Mouse (Mus musculus) intestine, embryonic 14.5 days (tissue): ENCODE data around the gene Mapk12. TPM values are rescaled to one million over a fixed set of nuclear protein-coding genes. Genes with fewer than 3 reads are reported as not detected.
A peak's percentile ranks its signal among the peaks of the same experiment; 100 is the strongest.

Source experiments
- ATAC-seq: fragments of 200-750 bp; cut with Nextera tagmentation; replicated peaks from 2 replicates; pipeline ENCODE4 v1.8.0; 2017; ENCODE audit warnings: low read depth, moderate number of reproducible peaks, moderate TSS enrichment, moderate library complexity; ENCODE audit not compliant: low FRiP score, low TSS enrichment
- DNase-seq: peaks from one replicate; pipeline ENCODE4 v3.0.0-alpha.2; 2018; ENCODE audit warnings: low spot score
- H3K27ac ChIP-seq: fragments of 300-500 bp; sonication (generic); 2 replicates; pipeline ENCODE4 v1.5.1; 2014; ENCODE audit warnings: low read depth, mild to moderate bottlenecking, control low read depth
- H3K27me3 ChIP-seq: fragments of 300-500 bp; sonication (generic); replicated peaks from 2 replicates; pipeline ENCODE4 v1.6.1; 2014; ENCODE audit warnings: low read length, control low read depth; ENCODE audit not compliant: control insufficient read depth, insufficient read depth
- H3K36me3 ChIP-seq: fragments of 300-500 bp; sonication (generic); 2 replicates; pipeline ENCODE4 v1.6.1; 2014; ENCODE audit warnings: low read length, control low read depth; ENCODE audit not compliant: control insufficient read depth, insufficient read depth
- H3K4me1 ChIP-seq: fragments of 300-500 bp; sonication (generic); replicated peaks from 2 replicates; pipeline ENCODE4 v1.6.1; 2014; ENCODE audit warnings: low read length, control low read depth, mixed read lengths; ENCODE audit not compliant: control insufficient read depth, insufficient read depth
- H3K4me2 ChIP-seq: fragments of 300-500 bp; sonication (generic); 2 replicates; pipeline ENCODE4 v1.6.1; 2014; ENCODE audit warnings: low read length
- H3K4me3 ChIP-seq: fragments of 300-500 bp; sonication (generic); 2 replicates; pipeline ENCODE4 v1.5.1; 2014; ENCODE audit warnings: low read depth, low read length, control low read depth, mixed read lengths
- H3K9ac ChIP-seq: fragments of 300-500 bp; sonication (generic); 2 replicates; pipeline ENCODE4 v1.6.1; 2014; ENCODE audit warnings: mild to moderate bottlenecking, low read length
- H3K9me3 ChIP-seq: fragments of 300-500 bp; sonication (generic); 2 replicates; pipeline ENCODE4 v1.6.1; 2016; ENCODE audit warnings: low read length, control low read depth; ENCODE audit not compliant: control insufficient read depth
- WGBS: fragments of 180-500 bp; shearing (Covaris S2); extraction: QIAGEN DNeasy Blood & Tissue Kit; methylation state at CpG from one replicate; pipeline ENCODE4 v1.1.7; 2014; 5-methylcytosine and 5-hydroxymethylcytosine counted together
- polyA plus RNA-seq: library from polyadenylated mRNA; unstranded; fragments of >200 nt; fragmentation: Nextera tagmentation; extraction: Ambion mirVana; gene quantifications from 2 replicates; pipeline ENCODE4 v1.2.1, GENCODE M21; 2014

Mapk12 gene
- polyA plus RNA-seq, 1 experiment from 2014 or later = 4.5 TPM

GRCm38 (mm10) chr15:89179630-89179964 is 39.1 kb upstream of the Mapk12 start:
- no peak for ATAC-seq

GRCm38 (mm10) chr15:89178954-89179629 is 38.6 kb upstream of the Mapk12 start:
- H3K4me3 ChIP-seq = peak overlapping the region; percentile 72
- H3K27me3 ChIP-seq = no peaks in the 10 kb centered on the region
- H3K27ac ChIP-seq = peak overlapping the region; percentile 88
- DNase-seq (peak; percentile 86), ATAC-seq (peak; percentile 66)
- H3K4me2 ChIP-seq = peak overlapping the region; percentile 63
- 2% methylated on average over 16 of the region's 16 CpGs for WGBS
- H3K4me1 ChIP-seq = peaks cover 59% of the 10 kb centered on the region
- H3K9ac ChIP-seq = peak overlapping the region; percentile 76
- no peaks in the 10 kb centered on the region for H3K36me3 ChIP-seq
- no peaks in the 10 kb centered on the region for H3K9me3 ChIP-seq

More at GRCm38 (mm10) chr15:89179630-89179964, 39.1 kb upstream of the Mapk12 start:
- Histone ChIP-seq H3K9ac (peak overlapping the region; percentile 76), H3K9me3 (no peaks in the 10 kb centered on the region), H3K4me2 (peak overlapping the region; percentile 63), H3K27me3 (no peaks in the 10 kb centered on the region), H3K4me3 (peak overlapping the region; percentile 72), H3K4me1 (peaks cover 54% of the 10 kb centered on the region), H3K27ac (peak overlapping the region; percentile 88), H3K36me3 (no peaks in the 10 kb centered on the region)
- 4% methylated on average over 6 of the region's 6 CpGs for WGBS
- peak; percentile 62 for DNase-seq

GRCm38 (mm10) chr15:89178260-89178860 is 37.9 kb upstream of the Mapk12 start:
- no peaks in the 10 kb centered on the region for H3K27me3 ChIP-seq
- H3K4me2 ChIP-seq = peak overlapping the region; percentile 63
- H3K9ac ChIP-seq = peak overlapping the region; percentile 76; the same call in 1 of the 2 replicates
- DNase-seq (no peak), ATAC-seq (no peak)
- peak overlapping the region; percentile 72 for H3K4me3 ChIP-seq
- H3K9me3 ChIP-seq = no peaks in the 10 kb centered on the region
- H3K27ac ChIP-seq = peak overlapping the region; percentile 88
- H3K4me1 ChIP-seq = peaks cover 62% of the 10 kb centered on the region
- WGBS = 68% methylated on average over 7 of the region's 7 CpGs
- no peaks in the 10 kb centered on the region for H3K36me3 ChIP-seq

- peaks cover 61% of the 10 kb centered on the region for H3K4me1 ChIP-seq
- peak overlapping the region; percentile 64 for H3K27ac ChIP-seq
- H3K36me3 ChIP-seq = no peaks in the 10 kb centered on the region
- no peaks in the 10 kb centered on the region for H3K9me3 ChIP-seq
- ATAC-seq = no peak
- 65% methylated on average over 4 of the region's 4 CpGs for WGBS
- H3K4me2 ChIP-seq = peak overlapping the region; percentile 63
- H3K27me3 ChIP-seq = no peaks in the 10 kb centered on the region
- no peak for DNase-seq
- no peak overlapping the region for H3K4me3 ChIP-seq
- no peak overlapping the region; the same call in 1 of the 2 replicates for H3K9ac ChIP-seq
Measured at GRCm38 (mm10) chr15:89177576-89178259, 37.2 kb upstream of the Mapk12 start.

- WGBS = 12% methylated on average over 5 of the region's 5 CpGs
- Histone ChIP-seq H3K27ac (peak overlapping the region; percentile 64), H3K4me1 (peaks cover 61% of the 10 kb centered on the region), H3K36me3 (no peaks in the 10 kb centered on the region), H3K9ac (peak overlapping the region; percentile 21; the same call in 1 of the 2 replicates), H3K4me3 (no peak overlapping the region), H3K9me3 (no peaks in the 10 kb centered on the region), H3K27me3 (no peaks in the 10 kb centered on the region), H3K4me2 (peak overlapping the region; percentile 40)
- ATAC-seq = no peak
- no peak for DNase-seq
Measured at GRCm38 (mm10) chr15:89177121-89177520, 36.6 kb upstream of the Mapk12 start.

GRCm38 (mm10) chr15:89175411-89176155 is 35.1 kb upstream of the Mapk12 start:
- Histone ChIP-seq H3K27ac (no peak overlapping the region), H3K4me3 (no peak overlapping the region), H3K9me3 (no peaks in the 10 kb centered on the region), H3K27me3 (no peaks in the 10 kb centered on the region), H3K4me1 (peaks cover 56% of the 10 kb centered on the region), H3K4me2 (no peak overlapping the region), H3K36me3 (no peaks in the 10 kb centered on the region), H3K9ac (no peak overlapping the region)
- 76% methylated on average over 13 of the region's 13 CpGs for WGBS
- ATAC-seq (no peak), DNase-seq (no peak)

GRCm38 (mm10) chr15:89174889-89175339 is 34.4 kb upstream of the Mapk12 start:
- DNase-seq (no peak), ATAC-seq (no peak)
- no peak overlapping the region for H3K4me3 ChIP-seq
- 52% methylated on average over 11 of the region's 11 CpGs for WGBS
- no peaks in the 10 kb centered on the region for H3K27me3 ChIP-seq
- H3K4me1 ChIP-seq = peaks cover 62% of the 10 kb centered on the region
- no peak overlapping the region for H3K9ac ChIP-seq
- H3K9me3 ChIP-seq = no peaks in the 10 kb centered on the region
- no peaks in the 10 kb centered on the region for H3K36me3 ChIP-seq
- H3K4me2 ChIP-seq = no peak overlapping the region
- H3K27ac ChIP-seq = no peak overlapping the region

GRCm38 (mm10) chr15:89173906-89174214 is 33.4 kb upstream of the Mapk12 start:
- DNase-seq = peak; percentile 75
- H3K4me1 ChIP-seq = peaks cover 73% of the 10 kb centered on the region
- H3K27ac ChIP-seq = no peak overlapping the region
- 3% methylated on average over 15 of the region's 15 CpGs for WGBS
- H3K36me3 ChIP-seq = 0 out of 2 replicates have a peak, but pooled peaks cover under 1% of the 10 kb centered on the region
- no peaks in the 10 kb centered on the region for H3K27me3 ChIP-seq
- H3K9ac ChIP-seq = peak overlapping the region; percentile 60
- peak overlapping the region; percentile 51 for H3K4me3 ChIP-seq
- H3K9me3 ChIP-seq = no peaks in the 10 kb centered on the region
- ATAC-seq = peak; percentile 54
- H3K4me2 ChIP-seq = peak overlapping the region; percentile 100
